Comparison of ENCODE assay signal across 11 mouse cellular contexts in the genomic region with DNA sequence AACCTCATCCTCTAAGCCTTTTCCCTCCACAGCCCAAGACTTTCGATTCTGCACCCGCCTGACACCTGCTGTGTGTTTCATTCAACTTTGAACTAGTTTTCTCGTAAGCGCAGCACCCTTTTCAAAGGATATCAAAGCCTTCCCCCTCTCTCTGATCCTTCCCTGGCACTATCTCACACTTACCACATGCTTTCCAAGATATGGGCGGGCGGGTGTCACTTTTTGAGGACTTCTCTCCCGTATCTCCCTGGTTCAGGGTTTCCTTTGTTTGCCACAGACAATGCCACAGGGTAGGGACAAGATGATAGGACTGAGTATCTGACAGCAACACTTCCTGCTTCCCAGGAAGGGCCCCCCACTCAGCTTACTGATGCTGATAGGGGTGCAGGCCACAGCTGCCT.
A peak's percentile ranks its signal among the peaks of the same experiment; 100 is the strongest.
DNase-seq lines count a peak whose midpoint lies in the region; ATAC-seq and TF ChIP-seq lines count a peak whose summit lies in the region.
"Had no signal": no experiment of that assay in that cellular context is flagged by ENCODE, and none has a peak within 500 bp of the region (broad histone marks: within the 10 kb centered on the region; RNA-seq: fewer than 3 reads in every experiment).

No protein-coding gene starts in this region.

- H3K4me2 ChIP-seq in lung, postnatal 0 days (replicated peaks; ENCODE audit: low read depth, low read length): no peak overlapping the region
- H3K4me2 ChIP-seq in intestine, embryonic 16.5 days (ENCODE audit: low read depth, low read length): no peak overlapping the region
- H3K4me2 ChIP-seq: forebrain, embryonic 13.5 days; limb, embryonic 12.5 days had no signal

- H3K4me3 ChIP-seq in lung, adult 2 months (replicated peaks; ENCODE audit: extremely low read depth, low read depth, low read length): no peak overlapping the region
- no peak overlapping the region for H3K4me3 ChIP-seq in lung, postnatal 0 days (ENCODE audit: low read depth, low read length)
- no peak overlapping the region for H3K4me3 ChIP-seq in intestine, embryonic 16.5 days (ENCODE audit: low read length)
- H3K4me3 ChIP-seq: forebrain, embryonic 13.5 days; limb, embryonic 12.5 days had no signal

- H3K27me3 ChIP-seq in lung, postnatal 0 days (replicated peaks; ENCODE audit: insufficient read depth, low read length): no peaks in the 10 kb centered on the region
- no peaks in the 10 kb centered on the region for H3K27me3 ChIP-seq in intestine, embryonic 16.5 days (replicated peaks; ENCODE audit: control insufficient read depth, insufficient read depth, low read length)
- H3K27me3 ChIP-seq: limb, embryonic 12.5 days had no signal

- peaks cover 2% of the 10 kb centered on the region; the same call in 1 of the 2 replicates for H3K4me1 ChIP-seq in lung, adult 2 months (ENCODE audit: control insufficient read depth, insufficient read depth, low read length)
- H3K4me1 ChIP-seq in lung, postnatal 0 days (ENCODE audit: insufficient read depth, low read depth, low read length): no peaks in the 10 kb centered on the region
- no peaks in the 10 kb centered on the region for H3K4me1 ChIP-seq in intestine, embryonic 16.5 days (ENCODE audit: control insufficient read depth, insufficient read depth, low read length)
- H3K4me1 ChIP-seq: forebrain, embryonic 13.5 days; limb, embryonic 12.5 days had no signal

- H3K27ac ChIP-seq in lung, postnatal 0 days (ENCODE audit: low read length): no peak overlapping the region
- H3K27ac ChIP-seq in intestine, embryonic 16.5 days (ENCODE audit: low read length): no peak overlapping the region
- H3K27ac ChIP-seq: forebrain, embryonic 13.5 days; limb, embryonic 12.5 days had no signal

- peak; percentile 93 for TF ChIP-seq EP300 in lung, postnatal 0 days (IDR thresholded peaks at IDR 0.05)

- no peaks in the 10 kb centered on the region for H3K36me3 ChIP-seq in lung, postnatal 0 days (ENCODE audit: insufficient read depth, low read length)
- H3K36me3 ChIP-seq in intestine, embryonic 16.5 days (ENCODE audit: control insufficient read depth, insufficient read depth, low read length): no peaks in the 10 kb centered on the region
- H3K36me3 ChIP-seq: limb, embryonic 12.5 days had no signal

- H3K9ac ChIP-seq in lung, postnatal 0 days (replicated peaks; ENCODE audit: low read depth): no peak overlapping the region
- no peak overlapping the region for H3K9ac ChIP-seq in intestine, embryonic 16.5 days (ENCODE audit: low read depth, low read length)
- H3K9ac ChIP-seq: forebrain, embryonic 13.5 days; limb, embryonic 12.5 days had no signal

- no peaks in the 10 kb centered on the region for H3K9me3 ChIP-seq in lung, postnatal 0 days (ENCODE audit: low read length)
- H3K9me3 ChIP-seq in intestine, embryonic 16.5 days (ENCODE audit: control insufficient read depth, low read length): no peaks in the 10 kb centered on the region
- H3K9me3 ChIP-seq: forebrain, embryonic 13.5 days; limb, embryonic 12.5 days had no signal

- TF ChIP-seq POLR2A in lung, adult 2 months (IDR thresholded peaks at IDR 0.05; ENCODE audit: borderline replicate concordance, extremely low read depth, low read depth, low read length): no peak

- ATAC-seq in lung, postnatal 0 days: peak; percentile 91
- ATAC-seq in intestine, embryonic 16.5 days: no peak
- ATAC-seq: forebrain, embryonic 13.5 days had no signal

- TF ChIP-seq CTCF in lung, adult 2 months (IDR thresholded peaks at IDR 0.05; ENCODE audit: insufficient read depth, low read length): no peak
- TF ChIP-seq CTCF in lung, postnatal 0 days (IDR thresholded peaks at IDR 0.05): no peak

- 38% methylated on average over 7 of the region's 7 CpGs for WGBS in lung, adult 2 months
- WGBS in lung, postnatal 0 days: 43% methylated on average over 7 of the region's 7 CpGs
- 69% methylated on average over 7 of the region's 7 CpGs for WGBS in intestine, embryonic 16.5 days

- DNase-seq in lung, adult 18-20 months: peak; percentile 60 to 79
- DNase-seq in lung, adult 2 months: no peak
- peak; percentile 77 for DNase-seq in c-Kit-positive CD71-positive TER-119-negative erythroid progenitor cells, embryonic 14.5 days (ENCODE audit: low read depth)
- DNase-seq in lung, postnatal 0 days (ENCODE audit: low spot score): peak; percentile 61
- peak; percentile 78 for DNase-seq in thymus, postnatal 25 days
- DNase-seq in adrenal gland, adult (ENCODE audit: inconsistent age in 2 of 2, low spot score in 1 of 2): no peak
- no peak for DNase-seq in testis, postnatal 14 days (ENCODE audit: low spot score)
- DNase-seq: kidney, postnatal 10 days had no signal

Comparison
In these comparisons a context has a peak if more than half of its experiments do, and no peak if none do; other contexts are left out.
1. DNase-seq: peak in lung, adult 18-20 months (2 of 2), c-Kit-positive CD71-positive TER-119-negative erythroid progenitor cells, embryonic 14.5 days (single experiment), lung, postnatal 0 days (single experiment) and thymus, postnatal 25 days (single experiment); none in lung, adult 2 months (single experiment), adrenal gland, adult (0 of 2) and testis, postnatal 14 days (single experiment).